Mouse (Mus musculus): Measurements from ENCODE around the gene Sema3f.

DNA sequence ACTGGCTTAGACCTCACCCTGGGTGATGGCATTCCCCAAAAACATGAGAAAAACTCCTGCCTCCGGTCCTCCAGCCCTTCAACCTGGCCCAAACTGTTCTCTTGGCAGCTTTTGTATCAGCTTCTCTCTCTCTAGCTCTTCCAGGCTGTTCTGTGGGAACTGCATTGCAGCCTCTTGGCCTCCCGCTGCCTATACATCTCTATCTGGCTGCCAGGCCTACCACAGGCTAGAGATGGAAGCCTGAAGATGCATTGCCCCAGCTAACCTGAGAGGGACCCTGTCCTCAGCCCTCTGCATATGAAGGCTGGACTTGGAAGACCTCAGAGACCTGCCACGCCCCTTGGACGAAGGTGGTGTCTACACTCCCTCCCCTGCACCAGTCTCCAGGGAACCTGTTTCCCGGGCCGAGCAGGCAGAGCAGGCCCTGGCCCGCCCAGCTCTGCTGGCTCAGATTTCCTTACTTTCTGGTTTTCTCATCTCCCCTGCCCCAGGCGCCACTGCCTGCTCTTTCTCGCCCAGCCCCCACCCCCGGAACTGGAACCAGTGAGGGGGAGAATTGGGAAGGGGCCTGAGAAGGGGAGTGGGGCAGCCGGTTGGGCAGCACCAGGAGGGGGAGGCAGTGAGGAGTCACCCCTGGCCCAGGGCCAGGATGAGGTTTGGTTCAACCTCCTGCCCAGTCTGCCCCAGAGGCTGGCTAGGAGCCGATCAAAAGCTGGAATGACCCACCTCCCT lies 4.1 kb upstream of the Sema3f start:
- no peak for TF ChIP-seq CTCF (IDR thresholded peaks at IDR 0.05; ENCODE audit: low read depth)
- no peak for TF ChIP-seq EP300 (IDR thresholded peaks at IDR 0.05; ENCODE audit: low read depth)
